Mouse (Mus musculus) testis, postnatal 14 days (tissue): ENCODE results near the gene N6amt1.

Experiments
- DNase-seq: peaks from one replicate; pipeline ENCODE4 v3.0.0; 2021; ENCODE audit warnings: low spot score

The N6amt1 gene

DNA sequence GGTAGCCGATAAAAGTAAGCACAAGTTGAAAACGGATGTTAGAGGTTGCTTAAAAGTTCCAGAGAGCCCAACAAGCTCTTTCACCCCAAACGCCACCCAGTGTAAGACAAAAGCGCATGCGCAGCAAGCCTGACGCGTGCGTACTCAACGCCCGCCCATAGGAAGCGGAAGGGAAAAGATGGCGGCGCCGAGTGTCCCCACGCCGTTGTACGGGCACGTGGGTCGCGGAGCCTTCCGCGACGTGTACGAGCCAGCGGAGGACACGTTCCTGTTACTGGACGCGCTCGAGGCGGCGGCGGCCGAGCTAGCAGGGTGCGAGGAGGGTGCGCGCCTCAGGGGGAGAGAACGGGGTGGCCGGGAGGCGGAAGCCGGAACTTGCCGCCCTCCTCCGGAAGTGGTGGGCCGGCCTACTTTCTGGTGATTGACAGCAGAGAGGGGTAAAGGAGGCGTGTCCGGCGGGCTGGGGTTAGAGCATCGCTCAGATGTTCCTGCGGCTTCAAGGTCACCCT is at the start of gene N6amt1:
TSS of gene N6amt1 (plus strand) at position 111 of the 509 bp plus-strand sequence.
- DNase-seq: peak; percentile 94

DNA sequence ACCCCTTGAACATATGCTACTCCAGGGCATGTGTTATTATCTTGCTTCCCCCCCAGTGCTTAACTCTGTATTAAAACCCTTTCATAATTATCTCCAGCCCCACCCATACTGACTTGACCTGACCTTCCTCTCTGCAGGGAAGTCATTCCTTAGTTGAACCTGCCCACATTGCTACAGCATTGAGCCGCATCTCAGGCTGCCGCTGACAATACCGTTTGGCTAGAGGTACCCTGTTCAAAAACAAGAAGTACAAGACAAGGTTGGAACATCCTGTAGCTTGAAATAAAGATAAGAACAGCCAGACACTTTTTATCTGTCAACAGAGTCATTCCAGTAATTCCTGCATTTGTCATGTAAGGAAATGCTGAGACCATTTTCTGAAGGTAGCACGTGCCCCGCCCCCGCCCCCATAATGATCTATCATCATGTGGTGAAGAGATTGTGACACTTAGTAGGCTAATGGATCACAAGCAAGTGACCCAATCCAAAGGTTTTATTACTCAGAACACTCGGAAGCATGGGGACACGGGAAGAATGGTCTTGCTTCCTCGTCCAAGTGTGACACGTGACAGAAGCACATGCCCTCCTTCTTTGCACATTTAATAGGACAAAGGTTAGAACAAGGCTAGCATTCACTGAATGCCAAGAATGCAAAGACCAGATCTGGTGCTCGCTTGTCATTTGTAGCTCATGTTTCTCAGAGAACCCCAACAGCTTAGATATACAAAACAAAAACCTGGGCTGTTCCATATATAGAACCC is 48.6 kb upstream of the N6amt1 start:
- no peak for DNase-seq

DNA sequence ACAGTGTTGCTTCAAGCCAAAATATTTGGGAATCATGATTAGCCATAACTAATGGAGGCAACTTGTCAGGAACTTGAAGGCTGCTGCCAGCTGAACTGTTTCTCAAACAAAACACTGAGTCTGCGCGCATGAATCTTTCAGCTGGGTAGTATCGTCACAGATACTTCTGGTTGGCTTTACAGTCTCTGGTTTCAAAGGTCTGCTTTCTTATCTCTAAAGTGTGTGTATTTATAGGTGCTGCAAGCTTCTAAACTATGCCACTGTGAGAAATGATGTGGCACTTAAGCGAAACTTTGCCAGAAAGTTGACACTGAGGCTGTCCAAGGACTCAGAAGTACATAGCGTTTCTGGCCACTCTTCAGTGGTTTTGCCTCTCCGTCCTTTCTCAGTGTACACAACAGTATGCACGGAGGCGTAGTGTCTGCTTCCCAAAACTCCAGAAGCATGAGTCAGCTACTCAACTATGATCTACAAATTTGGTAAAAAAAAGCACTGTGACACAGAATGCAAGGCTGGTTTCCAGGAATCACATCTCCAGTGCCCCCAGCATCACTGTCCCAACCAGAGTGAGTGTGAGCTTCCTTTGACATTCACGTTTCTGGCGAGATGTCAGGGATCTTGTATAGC is 46.8 kb upstream of the N6amt1 start:
- no peak for DNase-seq

DNA sequence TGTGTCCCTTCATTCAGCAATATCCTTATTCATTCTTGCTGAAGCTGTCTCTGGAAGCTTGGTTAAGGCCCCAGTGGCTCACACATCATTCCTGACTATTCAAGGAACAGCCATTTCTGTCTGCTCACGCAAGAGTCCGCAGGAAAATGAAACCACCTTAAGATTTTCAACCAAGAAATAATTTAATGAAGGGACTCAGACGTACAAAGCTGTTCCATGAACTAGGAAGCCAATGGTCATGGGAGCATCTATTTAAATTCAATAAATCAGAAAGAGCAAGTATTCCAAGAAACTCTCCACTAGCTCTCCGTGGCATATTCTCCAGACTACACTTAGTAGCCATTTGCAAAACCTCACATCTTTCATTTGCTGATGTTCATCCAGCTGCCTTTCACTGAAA is 43.3 kb upstream of the N6amt1 start:
- no peak for DNase-seq

DNA sequence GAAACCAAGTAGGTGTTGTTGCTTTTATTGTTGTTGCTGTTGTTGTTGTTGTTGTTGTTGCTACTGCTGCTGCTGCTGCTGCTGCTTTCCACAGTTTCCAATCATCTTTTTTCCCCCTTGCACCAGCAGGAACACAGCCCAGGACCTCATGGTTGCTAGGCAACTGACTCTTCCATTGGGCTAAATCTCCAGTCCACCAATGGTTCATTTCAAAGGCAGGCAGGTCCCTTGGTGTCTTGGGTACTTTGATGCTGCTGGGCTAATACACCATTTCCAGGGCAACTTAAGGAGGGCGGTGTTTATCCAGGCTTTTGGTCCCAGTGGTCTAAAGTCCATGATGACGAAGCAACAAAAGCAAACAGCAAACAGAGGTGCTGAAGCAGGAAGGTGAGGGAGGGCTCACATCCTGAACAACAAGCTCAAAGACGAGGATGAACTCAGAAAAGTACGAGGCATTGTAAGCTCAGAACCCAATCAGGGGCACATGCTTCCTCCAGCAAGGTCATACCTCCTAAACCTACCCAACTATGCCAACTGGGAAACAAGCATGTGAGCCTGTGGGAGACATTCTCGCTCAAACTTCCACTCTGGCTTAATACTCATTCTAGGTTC is 35.7 kb upstream of the N6amt1 start:
- no peak for DNase-seq

DNA sequence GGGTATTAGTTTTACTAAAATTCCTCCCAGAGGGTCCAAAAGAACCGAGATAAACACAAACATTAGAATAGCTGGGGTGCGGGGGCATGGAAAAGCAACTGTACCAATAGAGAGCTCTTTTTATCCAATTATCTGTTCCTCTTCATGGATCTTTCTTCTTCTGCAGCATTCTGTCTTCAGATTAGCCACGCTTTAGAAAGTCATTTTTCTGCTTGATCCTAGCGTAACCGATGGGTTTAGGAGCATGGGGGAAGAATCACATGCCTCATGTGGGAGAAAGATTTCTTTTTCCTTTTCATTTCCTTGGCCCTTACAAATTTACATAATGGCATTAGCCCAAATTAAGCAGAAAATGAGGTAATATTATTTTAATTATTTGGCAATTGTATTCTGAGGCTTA is 35.0 kb upstream of the N6amt1 start:
- no peak for DNase-seq

DNA sequence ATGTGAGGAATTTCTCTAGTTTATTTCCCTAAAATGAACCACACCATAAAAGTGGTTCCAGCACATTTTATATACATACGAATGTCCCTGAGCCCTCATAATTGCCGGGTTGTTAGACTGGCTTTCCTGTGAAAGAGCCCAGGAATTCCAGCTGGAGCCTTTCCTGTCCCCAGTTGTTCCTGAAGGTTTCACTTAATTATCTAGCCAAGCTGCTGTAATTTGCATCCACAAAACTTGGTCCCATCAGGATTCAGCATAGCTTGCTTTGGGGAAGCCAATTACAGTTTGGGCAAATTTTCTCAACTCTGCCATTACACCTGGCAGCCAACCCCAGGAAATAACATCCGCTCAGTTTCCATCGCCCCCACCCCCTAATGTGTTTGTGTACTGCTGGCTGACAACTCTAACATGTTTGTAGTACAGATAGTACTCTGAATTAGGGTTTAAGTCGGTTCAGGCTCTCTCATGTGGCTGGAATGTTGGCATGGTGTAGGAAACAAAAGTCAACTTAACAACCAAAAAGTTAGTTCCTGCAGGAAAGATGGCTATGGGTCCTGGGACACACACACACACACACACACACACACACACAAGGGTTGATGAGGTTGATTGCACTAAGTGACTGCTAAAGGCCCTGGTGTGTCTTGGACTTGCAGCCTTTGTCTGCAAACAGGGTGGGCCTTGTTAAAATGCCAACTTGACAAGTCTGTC is 34.3 kb upstream of the N6amt1 start:
- peak; percentile 5 for DNase-seq

DNA sequence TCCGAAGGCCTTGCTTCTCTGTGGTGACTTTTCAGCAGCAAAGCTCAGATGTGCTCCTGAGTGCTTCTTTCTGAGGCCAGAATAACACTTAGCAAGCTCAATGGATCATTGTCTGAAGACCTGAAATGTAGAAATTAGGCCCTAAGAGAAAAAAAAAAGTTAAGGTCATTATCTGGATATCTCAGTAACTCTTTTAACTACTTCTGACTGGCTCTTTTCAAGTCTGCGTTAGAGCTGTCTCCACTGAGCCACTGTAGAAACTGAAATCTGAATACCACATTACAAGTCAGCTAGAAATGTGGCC is 33.8 kb upstream of the N6amt1 start:
- no peak for DNase-seq

DNA sequence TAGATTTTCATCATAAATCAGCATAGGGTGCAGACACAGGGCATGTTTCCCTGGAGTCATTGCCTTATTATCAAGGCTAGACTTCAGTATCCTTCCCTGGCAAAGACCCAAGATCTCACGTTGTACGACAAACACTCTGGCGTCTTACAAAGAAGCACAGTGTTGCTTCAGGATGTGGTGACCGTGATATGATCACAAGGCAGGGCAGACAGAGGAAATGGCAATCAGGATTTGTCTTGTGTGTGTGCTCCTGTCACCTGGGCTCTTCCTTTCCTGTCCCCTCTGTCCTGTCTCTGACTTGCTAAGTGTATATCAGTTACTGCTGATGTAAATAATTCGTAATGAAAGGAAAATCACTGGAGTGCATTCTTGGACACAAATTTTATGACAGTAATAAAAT is 29.4 kb upstream of the N6amt1 start:
- DNase-seq: no peak

DNA sequence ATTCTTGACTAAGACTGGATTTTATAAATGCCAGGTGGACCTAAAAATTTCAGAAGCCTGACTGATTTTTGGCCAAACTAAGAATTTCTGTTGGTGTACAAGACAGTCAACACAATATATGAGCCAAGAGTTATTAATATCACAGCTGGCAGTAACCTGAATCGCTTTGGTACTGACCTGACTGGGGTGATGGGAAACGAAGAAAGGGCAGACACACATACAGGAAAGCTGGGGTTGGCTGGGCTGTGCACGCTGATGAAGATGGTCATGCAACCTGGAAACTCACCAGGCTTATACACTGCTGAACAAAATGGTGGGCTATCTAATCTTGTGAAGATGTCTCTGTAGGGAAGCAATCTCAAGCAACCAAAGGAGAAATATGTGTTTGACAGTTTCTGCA is 24.0 kb upstream of the N6amt1 start:
- no peak for DNase-seq

DNA sequence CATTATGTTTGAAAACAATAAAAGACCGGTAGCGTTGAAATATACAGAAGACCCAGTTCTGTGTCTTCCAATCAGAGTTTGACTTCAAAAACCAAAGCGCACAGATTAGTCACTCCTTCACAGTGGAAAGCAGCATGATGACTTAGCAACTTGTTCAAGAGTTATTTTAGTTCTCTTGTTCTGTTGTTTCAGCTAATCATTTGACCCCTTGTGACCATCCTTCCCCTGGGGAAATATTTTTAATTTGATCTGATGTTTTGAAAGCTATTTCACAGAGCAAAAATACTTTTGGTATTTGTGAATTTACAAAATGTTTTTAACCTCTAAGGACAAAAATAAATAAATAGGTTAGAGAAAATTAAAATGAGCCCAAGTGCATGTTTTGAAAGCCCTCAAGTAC is 19.2 kb upstream of the N6amt1 start:
- no peak for DNase-seq

DNA sequence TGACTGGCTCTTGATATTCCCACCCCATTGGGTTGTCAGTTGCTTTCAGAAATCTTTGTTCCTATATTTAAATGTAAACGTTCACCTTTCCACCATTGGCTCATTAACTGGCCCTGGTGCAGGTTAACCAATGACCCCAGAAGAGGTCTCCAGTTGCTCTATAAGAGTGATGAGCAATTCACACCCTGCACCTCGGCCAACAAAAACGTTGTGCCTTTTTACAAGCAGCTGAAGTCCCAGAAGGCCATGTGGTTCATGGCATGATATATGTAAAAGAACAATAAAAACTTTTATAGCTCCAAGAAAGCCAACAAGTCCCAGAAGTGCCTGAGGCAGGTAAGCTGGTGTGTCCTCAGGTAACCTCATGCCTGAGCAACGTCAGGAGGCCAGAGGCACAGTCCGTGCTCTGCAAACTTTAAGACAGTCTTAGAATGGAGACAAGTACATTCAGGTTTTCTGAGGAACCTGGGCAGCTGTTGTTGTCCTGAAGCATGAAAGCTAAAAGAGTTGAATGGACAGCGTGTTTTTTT is 12.9 kb upstream of the N6amt1 start:
- no peak for DNase-seq

DNA sequence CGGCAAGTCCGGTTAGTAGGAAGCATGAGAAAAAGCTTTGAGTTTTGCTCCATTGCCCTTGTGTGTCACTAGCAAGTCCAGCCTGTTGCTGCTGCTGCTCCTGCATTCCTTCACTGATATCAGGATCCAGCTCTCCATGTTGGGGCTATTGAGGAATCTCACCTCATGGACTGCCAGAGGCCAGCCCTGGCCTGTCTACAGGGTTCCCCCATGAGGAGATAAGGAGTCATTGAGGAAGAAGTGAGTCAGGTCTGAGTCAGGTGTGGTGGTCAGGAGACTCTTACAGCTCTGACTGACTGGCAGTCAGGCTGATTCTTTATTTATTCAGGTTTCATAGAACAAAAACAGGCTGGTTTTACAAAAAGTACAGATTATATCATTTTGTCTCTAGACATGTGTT is 5.9 kb upstream of the N6amt1 start:
- DNase-seq: no peak

DNA sequence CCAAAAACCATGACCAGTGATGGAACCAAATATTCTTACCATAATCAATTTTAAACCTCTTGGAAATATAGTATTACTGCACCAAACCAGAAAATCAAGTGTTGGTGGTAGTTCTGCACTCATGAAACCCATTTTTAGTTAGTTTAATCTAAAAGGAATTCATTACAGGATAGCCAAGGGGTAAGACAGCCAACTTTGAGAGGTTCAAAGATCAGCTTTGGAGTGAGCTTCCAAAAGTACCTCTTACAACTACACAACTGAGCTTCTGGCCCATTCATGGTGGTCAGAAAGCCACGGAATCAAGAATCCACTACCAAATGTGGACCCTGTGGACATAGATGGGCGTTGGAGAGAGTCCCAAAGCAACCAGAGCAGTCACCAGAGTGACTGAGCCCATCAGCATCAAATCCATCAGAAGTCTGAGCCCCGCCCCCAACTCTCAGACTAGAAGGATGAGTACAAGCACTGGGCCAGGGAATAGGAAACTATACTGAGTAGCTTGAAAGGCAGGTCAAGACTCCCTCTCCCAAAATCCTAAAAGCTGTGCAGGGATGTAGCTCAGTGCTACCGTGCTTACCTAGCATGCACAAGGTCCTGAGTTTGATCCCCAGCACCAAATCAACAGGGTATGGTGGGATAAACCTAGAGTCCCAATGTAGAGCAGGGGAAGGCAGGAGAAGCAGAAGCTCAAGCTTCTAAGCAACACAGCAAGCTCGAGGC is 2.4 kb upstream of the N6amt1 start:
- no peak for DNase-seq

DNA sequence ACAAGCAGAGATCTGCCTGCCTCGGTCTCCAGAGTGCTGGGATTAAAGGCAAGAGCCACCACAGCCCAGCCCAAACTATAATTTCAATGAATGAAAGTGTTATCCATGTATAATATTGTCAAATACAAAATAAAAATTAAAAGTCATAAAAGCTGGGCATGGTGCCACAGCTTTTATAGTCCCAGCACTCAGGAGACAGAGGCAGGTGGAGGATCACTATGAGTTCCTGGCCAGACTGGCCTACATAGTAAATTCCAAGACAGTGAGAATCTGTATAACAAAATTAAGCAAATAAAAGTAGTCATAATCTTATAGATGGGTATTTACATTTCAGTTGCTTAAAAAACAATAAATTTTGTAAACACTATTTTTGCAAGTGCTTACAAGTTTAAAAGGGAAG is 380 bp upstream of the N6amt1 start:
- no peak for DNase-seq

DNA sequence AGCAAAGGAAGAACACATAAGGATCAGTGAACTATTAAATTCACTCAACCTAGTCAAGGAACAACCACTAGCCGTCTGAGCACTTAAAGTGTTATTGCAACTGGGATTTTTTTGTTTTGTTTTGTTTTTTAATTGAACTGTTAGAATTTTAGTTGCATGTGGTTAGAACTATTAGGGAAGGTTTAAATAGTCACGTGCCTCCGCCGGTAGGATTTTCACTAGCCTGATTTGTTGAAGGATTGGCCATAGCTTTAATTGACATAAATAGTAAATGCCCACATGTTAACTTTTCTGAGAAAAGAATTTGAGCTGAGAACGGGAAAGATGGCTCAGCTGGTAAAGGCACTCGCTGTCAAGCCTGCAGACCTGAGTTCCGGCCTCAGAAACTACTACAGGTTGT is 763 bp downstream of the N6amt1 start:
- no peak for DNase-seq

DNA sequence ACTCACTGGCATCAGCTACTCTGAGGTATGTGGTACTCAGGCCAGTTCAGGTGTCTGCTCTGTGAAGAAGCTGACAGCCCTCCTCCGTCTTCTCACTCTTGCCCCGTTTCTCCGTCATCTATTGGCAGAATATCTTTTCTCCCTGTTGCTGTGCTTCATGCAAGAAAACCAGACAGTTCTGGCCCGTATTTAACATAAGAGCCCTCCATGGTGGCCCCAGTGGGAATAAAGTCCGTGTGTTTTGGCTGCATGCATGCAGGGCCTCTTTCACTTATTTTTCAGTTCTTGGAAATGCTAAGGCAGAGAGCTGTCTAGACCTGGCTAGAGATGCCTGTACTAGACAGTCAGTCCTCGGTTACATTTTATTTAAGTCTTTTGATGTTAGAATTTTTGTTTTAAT is 6.1 kb downstream of the N6amt1 start:
- no peak for DNase-seq

DNA sequence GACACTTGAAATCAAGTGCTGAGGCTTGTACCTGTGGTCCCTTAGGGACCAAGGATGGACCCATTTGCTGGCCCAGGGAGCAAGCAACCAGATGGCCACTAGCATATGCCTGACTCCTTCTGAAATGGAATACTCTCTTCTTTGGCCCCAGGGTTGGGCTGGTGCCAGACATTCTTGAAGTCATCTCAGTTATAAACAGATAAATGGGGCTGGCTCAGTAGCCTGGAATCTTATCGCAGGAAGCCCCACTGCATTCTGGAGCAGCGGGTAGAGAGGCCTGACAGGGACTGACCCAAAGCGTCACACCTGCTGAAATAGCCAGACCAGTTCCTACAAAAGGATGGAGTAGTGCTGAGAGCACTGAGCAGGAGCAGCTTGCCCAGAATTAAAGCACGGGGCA is 10.2 kb downstream of the N6amt1 start:
- no peak for DNase-seq

DNA sequence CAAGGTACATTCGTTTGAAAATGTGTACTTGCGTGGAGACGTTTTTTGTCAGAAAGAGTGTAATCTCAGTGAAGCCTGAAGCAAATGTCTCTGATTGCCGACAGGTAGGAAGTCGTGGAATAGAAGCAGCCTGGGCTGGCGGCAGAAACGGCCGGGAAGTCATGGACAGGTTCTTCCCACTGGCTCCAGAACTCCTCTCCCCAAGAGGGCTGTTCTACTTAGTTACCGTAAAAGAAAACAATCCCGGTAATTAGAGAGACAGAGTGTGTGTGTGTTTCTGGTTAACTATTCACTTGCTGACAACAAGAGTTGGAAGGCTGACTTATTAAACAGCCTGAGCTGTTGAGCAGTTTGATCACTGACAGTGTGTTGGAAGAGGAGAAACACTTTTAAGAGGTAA is 12.1 kb downstream of the N6amt1 start:
- DNase-seq: no peak

DNA sequence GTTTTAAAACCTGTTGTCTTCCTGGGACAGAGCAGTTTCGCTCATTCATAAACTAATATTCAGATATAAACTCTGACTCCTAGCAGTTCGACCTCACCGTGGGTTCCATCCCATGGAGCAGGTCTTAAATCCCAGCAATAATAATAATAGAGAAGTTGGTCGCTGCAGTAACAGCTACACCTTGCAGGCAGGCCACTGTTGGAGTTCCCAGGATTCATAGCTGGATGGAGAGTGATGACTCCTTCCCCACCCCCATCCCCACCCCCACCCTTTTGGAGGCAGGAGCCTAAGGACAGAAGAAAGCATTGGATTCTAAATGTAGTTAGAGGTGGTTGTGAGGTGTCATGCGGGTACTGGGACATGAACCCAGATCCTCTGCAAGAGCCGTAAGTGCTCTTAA is 12.5 kb downstream of the N6amt1 start:
- no peak for DNase-seq

DNA sequence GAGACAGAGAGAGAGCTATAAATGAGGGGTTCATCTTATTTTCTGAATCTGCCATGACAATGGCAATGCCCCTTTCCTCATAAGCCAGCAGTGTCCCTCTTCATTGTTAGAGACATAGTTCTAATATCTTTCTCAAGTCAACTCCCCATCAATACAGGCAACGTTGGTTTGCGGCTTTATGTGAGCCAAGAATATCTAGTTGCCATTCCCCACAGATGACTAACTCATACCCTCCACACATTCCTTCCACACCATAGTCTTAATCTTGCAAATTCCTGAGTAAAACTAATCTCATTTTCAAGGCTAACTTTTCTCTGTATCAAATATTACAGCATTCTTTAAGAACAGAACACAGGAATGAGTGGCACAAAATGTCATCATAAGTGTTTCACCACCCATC is 29.0 kb downstream of the N6amt1 start:
- DNase-seq: no peak

DNA sequence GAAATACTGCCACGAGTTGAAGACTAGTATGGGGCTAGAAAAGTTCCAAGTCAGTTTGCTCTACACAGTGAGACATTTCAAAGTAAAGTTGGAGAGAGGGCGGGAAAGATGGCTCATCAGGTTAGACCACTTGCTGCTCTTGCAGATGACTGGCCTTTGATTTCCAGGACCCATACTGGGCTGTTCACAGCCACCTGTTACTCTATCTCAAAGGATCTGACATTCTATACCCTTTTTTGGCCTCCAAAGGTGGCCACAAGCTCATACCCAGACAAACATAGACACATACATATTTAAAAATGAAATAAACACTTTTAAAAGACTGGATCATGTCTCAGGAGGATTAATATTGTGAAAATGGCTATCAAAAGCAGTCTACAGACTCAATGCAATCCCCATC is 30.4 kb downstream of the N6amt1 start:
- no peak for DNase-seq
